Mouse (Mus musculus) c-Kit-positive CD71-positive TER-119-negative erythroid progenitor cells, embryonic 14.5 days (primary cell): ENCODE measurements around the gene Klf1.

Experiments
- DNase-seq: peaks from one replicate; pipeline ENCODE4 v3.0.0-alpha.2; 2013; ENCODE audit warnings: low read depth

The Klf1 gene

GRCm38 (mm10) chr8:84935489-84935888 is 33.8 kb downstream of the Klf1 start:
- no peak for DNase-seq

DNA sequence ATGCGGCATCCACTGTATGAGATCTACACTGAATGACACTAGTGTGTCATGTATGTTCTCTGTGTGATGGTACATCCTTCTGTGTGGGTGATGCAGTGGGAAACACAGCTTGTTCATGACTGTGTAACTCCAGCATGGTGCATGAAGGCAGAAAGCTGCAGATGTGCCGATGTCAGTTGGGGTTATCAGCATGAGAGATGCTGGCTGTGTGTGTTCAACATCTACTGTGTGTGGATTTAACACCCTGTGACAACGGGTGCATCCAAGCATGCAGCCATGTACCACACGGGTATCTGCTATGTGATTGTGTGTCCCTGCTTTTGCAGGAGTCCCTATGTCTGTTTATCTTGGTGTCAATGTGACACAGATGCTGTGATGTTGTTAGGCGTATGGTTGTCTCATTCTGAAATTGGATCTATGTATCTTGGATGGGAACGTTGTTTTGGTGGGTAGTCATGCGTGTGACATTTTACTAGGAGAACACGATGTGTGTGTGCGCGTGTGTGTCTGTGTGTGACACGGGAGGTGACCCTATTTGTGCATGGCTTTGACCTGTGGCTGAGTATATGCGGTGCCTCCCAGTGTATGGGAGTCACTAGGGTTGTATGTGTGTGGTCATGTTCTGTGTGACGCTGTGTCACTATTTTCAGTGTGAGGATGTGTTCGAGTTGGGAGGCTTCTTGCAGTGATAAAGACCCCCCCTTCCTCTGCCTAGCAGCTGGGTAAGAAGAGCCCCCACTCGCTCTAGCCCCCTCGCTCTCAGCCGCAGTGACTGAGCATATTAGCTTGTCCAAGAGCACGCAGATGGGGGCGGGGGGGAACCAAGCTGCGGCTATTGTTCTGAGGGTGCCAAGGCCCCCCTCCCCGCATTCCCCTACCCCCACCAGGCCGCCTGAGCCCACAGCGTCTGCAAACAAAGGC is 34.6 kb downstream of the Klf1 start:
- DNase-seq, result no peak

GRCm38 (mm10) chr8:84936962-84937546 is 35.3 kb downstream of the Klf1 start, which contains the start of gene Mast1:
Mast1 (minus strand) TSS chr8:84937359.
- DNase-seq, result no peak

- DNase-seq, result no peak
These were observed 36.1 kb downstream of the Klf1 start for GRCm38 (mm10) chr8:84937620-84938485.

GRCm38 (mm10) chr8:84943699-84944098 is 42.0 kb downstream of the Klf1 start:
- DNase-seq, result no peak

- DNase-seq, result peak; percentile 81
These were observed 42.9 kb downstream of the Klf1 start for GRCm38 (mm10) chr8:84944478-84945160.

DNA sequence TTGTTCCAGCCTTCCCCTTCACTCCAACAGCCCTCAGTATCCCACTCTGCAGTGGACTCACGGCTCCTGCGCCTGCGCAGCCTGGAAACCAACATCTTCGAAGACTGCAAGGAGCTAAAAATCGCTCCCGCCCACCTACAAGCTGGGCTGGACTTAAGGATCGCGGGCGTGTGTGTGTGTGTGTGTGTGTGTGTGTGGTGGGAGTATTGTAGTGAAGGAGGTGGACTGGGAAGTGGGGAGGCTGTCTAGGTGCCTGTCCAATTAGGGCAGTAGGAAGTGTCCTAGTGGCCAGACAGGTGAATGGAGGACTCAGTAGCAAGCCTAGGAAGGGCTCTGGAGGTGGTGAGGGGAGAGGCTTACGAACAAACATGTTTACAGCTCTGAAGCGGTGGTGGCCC is 43.5 kb downstream of the Klf1 start:
- DNase-seq, result no peak

DNA sequence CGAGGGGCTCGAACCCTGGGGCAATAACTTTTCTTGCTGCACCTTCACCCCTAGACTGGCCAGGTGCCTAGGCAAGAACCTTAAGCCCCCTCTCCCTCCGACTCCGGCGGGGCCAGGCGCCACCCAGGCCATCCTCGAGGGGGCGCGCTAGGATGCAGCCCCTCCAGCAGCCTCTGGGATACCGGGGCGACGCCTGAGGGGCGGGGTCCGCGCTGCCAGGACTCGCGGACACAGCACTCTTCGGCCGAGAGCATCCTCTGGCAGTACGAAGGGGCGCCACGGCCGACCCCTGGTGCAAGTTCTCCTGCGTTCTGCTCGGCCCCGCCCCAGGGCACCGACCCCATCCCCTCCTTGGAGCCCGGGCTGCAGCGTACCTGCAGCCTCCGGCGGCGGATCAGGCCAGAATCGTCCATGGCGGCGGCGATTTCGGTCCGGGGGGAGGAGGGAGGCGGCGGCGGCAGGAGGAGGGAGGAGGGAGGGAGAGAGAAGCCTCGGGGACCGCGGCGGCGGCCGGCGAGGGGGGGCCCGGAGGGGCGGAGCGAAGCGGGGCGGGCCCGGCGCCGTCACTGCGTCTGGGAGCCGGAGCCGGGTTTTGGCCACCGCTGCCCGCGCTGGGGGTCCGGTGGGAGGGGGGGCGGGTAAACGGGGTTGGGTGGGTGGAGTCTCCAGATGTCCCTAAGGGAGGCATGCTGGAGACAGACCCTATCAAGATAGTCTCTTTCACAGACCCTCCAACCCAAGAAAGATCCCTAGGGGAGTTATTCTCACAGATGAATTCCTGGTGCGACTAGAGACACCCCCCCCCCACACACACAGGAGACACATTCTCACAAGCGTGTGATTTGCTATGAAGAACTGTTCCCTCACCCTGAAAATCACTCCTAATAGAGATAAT is 44.2 kb downstream of the Klf1 start:
- DNase-seq, result no peak

GRCm38 (mm10) chr8:84946528-84947240 is 45.0 kb downstream of the Klf1 start, which contains the start of gene Rtbdn:
Rtbdn (plus strand) TSS chr8:84946991.
- no peak for DNase-seq

- peak; percentile 70 for DNase-seq
These were observed 45.5 kb downstream of the Klf1 start for GRCm38 (mm10) chr8:84947241-84947545.

DNA sequence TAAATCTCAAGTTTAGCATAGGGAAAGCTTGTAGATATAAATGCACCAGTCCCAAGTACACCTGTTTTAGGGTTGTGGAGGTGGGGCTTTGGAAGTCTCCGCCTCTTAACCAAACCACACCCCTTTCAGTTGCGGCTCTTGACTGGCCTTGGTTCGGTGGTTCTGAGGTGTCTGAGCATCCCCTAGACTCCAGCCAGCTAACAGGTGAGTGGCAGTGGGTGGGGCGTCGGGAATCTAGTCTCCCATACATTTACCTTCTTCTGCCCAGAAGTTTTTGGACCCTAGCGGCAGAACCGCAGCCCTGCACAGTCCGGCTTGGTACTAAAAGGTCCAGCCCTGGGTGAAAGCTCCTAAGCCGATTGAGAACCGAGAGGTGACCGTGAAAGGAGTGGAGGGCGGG is 48.0 kb downstream of the Klf1 start:
- no peak for DNase-seq

GRCm38 (mm10) chr8:84952612-84953255 is 51.0 kb downstream of the Klf1 start:
- DNase-seq, result no peak
